Mouse (Mus musculus) urinary bladder, postnatal 25 days (tissue): ENCODE measurements around the gene Hnf1b.

Experiments
- DNase-seq: peaks from one replicate; pipeline ENCODE4 v3.0.0; 2022; ENCODE audit warnings: low spot score

Hnf1b gene

DNA sequence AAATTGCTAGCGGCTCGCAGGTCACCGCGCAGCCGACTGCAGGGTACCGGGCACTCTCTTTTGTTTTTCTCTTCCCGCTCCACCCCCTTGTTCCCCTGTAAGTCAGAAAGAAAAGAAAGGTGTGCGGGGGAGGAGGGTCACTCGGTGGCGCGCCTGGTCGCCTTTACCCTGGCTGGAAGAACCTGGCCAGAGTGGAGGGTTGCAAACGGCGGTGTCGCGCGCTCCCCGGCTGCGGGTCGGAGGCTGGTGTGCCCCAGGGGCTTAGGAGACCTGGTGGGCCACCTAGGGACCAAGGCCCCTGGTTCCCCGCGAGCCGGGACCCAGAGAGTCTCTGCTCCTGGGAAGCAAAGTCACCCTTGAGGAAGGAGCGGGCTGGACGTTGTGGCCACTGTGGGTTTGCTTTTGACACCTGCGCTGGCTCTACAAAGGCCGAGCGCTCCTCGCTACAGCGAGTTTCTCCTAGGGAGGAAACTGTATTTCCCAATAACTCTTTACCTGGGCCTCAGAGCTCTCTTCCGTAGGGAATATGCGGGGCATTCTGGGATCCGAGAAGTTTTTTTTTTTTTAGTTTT is 3.4 kb downstream of the Hnf1b start:
- no peak for DNase-seq

DNA sequence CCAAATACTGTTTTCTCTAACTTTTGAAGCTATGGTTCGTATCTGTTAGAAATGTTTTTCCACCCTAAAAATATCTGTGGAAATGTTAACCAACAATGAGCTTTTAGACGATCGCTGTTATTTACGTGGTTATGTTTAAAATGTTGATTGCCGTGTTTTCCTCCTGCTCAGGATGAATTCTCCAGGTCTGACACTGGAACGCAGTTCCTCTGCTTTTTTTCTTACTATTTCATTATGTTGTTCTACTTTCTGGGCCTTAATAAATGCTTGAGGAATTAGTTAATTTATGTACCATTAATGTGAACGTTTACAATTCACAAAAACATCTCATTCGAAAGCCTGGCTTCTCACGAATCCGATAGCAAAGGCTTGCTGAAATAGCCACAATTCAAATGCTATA is 4.2 kb downstream of the Hnf1b start:
- DNase-seq: no peak

DNA sequence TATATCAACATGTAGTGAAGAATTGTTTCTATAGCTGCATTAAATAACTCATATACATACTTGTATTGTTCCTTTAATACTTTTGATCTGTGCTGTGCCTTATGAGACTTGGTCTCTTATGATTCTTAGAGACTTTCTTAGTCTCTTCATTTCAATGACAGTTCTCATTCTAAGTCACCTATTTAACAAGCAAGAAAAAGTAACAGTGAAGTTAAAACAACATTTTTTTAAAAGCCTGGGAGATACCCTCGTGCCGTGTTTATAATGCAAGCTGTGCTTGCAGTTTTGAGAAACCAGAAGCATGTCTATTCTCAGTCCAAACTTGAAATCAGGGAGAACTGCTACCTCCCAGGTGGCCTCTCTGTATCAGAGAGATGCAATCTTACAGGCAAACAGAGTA is 4.8 kb downstream of the Hnf1b start:
- DNase-seq: no peak

DNA sequence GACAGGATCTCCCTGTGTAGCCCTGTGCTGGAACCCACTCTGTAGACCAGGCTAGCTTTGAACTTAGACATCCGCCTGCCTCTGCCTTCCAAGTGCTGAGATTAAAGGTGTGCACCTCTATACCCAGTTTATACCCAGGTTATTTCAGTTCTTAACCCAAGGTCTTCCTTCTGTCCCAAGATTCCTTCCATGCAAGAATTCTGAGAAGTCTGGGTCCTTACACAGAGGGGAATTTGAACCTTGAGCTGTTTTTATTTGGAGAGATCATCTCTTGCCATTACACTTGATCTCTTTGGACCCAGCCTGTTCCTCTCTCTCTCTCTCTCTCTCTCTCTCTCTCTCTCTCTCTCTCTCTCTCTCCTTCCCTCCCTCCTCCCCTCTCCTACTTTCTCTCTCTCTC is 7.4 kb downstream of the Hnf1b start:
- no peak for DNase-seq

DNA sequence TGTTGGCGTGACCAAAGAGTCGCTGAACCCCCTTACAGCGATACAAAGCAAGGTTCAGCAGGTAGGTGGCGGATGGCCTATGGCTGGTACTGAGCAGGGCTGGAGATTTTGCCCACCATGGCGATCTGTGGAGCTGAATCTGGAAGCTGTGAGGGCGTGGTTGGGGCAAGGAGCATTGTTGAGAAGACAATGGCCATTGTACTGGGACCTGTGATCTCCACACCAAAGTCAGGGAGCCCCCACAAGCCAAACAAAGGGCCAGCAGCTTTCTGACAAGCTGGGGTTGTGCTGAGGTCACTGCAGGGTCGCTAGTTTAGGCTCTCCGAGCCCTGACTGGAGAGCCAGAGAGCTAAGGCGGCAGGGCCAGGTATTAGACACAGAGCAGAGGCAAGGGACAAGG is 15.4 kb downstream of the Hnf1b start:
- no peak for DNase-seq

DNA sequence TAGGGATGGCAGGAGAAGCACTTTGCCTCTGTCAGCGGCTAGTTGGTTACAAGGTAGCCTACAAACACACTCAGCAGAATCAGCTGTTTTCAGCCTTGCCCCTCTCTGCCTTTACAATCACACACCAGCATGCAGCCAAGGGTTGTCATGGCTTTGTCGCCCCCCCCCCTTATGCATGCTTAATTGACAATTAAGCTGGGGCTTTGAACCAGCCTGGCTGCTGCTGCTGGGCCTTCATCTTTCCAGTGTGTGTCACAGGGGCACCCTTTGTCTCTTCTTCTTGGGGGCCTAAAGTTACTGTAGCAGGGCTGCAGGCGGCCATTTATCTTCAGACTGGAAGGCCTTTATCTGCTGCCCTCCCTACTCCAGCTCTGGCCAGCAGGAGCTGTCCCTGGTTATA is 17.7 kb downstream of the Hnf1b start:
- no peak for DNase-seq

DNA sequence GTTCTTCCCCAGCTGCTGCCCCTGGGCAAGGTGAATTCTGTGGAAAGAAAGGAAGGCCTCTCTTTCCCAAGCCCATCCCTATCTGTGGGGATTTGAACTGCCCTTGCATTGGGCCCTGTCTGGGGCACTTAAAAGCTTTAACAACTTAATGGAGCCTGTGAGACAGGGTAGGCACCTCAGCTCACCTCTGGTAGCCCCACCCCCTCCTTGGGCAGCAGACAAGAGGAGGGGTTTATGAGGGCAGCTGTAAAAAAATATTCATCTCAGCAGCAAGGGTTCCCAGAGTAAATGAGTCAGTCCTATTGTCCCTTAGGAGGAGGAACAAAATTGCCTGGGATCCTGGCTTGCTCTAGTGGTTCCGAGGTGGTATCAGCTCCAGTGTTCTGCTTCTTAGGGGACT is 19.3 kb downstream of the Hnf1b start:
- DNase-seq: no peak

DNA sequence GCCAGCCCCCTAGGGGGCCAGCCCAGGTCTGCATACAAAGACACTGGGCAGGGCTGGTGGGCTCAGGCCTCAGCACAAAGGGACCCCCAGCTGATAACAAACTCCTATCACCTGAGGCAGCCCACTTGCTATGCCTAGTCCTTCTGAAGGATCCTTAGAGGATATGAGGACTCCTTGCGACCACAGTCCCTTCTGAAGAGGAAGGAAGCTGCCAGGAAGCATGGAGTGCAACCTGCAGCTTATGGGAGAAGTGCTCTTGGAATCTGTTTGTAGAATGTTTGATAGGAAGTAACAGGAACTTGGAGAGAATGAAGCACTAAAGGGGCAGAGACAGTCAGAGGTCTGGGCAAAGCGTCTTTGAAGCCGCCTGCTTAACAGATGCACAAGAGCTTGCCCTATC is 19.8 kb downstream of the Hnf1b start:
- no peak for DNase-seq

DNA sequence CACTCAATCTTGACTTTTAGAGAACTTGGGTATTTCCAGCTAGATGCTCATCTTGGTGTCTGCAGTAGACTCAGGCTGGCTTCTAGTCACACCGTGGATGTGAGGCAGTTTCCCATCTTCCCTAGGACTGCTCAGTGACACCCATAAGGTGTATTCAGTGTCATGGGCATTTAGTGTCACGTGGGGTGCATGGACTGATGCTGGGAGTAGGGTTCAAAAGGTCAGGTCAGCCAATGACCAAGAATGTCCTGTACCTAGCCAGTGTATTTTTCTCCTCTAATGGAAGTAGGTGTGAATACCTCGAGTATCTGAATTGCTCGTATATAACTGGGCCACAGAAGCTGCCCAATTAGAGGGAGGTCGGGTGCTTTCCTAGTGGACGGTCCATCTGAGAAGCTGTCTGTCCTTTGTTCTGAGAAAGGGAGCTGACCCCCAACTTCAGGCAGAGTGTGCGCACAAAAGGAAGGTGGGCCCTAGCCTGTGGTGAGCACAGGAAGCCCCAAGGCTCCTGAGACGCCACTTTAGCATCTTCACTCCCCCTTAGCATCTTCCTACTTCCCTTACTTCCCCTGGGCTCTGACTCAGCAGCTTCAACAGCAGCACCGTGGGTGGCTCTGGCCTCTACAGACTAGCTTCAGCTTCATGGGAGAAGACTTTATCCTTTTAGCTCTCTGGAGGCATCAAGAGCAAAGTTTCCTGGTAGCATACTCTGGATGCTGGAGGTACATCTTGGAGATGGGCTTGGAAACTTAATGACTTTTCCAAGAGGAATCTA is 22.1 kb downstream of the Hnf1b start:
- DNase-seq: no peak

DNA sequence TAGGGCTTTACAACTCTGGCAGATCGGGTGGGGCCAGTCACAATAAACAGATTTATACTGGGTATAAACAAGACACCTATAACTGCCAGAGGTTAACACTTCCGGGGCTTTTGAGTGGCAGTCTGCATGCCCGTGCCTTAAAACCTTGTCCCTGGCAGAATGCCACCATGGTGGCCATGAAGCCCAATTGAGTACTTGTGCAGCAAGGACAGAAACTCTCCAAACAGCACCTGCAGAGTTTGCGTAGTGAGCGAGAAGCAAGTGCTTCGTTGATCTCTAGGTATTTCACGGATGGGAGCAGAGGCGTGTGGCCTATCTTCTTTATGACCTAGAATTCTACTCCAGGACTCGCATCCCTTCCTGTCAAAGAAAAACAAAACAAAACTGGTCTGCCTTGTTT is 23.6 kb downstream of the Hnf1b start:
- no peak for DNase-seq

DNA sequence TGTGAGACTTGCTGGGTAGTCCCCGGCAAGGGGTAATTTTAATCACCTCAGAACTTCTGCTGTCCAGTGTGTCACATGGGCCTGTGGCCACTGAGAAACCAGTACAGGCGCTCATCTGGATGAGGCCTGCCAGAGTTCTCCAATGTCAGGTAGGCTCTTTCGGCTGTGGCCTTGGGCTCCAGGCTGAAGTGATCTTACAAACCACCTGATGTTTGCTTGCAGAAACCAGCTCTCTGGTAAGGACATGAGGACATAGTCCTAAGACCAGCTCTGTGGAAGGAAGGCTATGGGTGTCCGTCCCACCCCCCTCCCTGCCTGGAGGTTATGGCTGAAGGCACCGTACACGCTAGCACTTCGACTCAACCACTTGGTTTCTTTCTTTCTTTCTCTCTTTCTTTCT is 26.8 kb downstream of the Hnf1b start:
- no peak for DNase-seq

DNA sequence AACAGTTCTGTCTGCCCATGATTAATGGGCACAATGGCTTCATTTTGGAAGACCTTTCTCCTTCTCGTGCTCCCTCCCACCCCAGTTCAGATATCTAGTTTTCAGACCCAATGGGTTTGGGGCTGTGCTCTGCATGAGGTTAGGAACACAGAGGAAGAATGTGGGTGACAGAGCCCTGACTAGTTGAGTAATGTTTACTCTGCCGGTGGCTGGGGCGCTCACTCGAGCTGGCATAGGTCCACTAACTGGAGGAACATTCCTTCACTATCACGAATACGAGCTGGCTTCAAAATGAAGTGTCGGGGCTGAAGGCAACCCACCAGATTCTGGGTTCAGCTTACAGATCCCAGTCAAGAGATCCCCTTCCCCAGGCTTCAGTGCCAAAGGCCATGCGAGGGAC is 27.9 kb downstream of the Hnf1b start:
- DNase-seq: peak; percentile 42

DNA sequence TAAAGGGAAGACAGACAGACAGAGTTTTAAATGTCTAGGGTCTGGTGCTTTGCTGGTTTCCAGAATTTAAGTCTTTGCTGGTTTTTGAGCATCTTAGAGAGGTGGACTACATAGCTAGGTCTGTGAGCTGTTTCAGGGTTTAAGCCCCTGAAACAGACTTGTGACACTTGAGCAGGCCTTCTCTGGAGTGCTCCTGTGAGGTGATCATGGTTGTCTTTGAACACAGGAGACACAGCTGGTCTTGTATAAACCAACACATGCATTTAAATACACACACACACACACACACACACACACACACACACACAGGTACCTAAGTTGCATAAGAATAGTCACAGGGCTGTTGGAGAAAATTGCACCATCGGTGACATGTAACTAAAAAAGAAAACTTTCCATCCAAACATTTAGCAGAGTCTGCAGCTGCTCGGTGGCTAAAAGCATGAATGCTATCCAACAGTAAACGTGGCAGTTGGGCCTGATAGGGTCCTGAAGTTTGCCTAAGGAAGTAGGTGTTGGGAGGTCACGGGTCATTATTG is 28.6 kb downstream of the Hnf1b start:
- no peak for DNase-seq

DNA sequence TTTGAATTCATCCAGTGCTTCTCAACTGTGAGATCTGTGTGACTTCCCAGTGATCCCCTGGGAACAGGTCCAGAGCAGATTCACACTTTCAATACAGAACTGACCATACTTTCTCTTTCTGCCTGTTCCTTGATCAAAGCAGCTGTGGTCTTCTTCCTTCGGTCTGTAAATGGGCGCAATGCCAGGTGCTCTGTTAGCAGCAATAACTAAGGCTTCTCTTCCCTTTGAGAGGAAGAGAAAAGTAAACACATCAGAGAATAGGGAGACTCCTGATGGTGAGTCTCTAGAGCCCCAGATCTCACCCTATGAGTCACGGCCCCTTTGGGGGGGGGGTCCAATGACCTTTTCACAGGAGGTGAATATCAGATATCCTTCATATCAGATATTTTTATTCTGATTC is 29.3 kb downstream of the Hnf1b start:
- no peak for DNase-seq

DNA sequence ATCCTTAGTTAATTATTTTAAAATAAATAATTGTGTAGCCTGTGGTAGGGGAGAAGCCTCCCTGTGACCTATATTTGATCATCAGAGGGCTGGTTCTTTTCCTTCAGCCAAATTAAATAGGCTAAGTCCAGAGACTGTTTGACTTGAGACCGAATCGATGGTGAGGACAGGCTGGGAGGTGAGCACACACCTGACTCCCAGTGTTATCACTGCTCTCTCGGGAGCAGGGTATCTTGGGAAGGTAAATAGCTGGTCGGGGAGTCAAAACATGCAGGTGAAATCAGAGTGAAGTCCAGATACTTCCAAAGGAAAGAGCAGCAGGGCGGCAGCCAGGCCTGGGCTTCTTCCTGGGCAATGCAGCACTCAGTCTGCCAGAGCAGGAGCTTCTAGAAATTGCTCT is 31.6 kb downstream of the Hnf1b start:
- DNase-seq: no peak

DNA sequence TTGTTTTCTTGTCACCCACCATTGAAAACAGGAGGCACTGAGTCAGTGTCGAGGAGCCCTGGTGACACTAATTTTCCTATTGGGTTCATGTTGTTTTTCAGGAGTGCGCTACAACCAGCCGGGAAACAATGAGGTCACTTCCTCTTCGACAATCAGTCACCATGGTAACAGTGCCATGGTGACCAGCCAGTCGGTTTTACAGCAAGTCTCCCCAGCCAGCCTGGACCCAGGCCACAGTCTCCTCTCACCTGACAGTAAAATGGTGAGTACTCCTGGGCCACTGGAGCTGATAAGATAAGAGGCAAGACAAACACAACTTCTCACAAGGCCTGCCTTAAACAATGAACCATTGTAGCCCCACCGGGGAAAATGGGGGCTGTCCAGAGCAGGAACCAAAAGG is 32.7 kb downstream of the Hnf1b start:
- no peak for DNase-seq

DNA sequence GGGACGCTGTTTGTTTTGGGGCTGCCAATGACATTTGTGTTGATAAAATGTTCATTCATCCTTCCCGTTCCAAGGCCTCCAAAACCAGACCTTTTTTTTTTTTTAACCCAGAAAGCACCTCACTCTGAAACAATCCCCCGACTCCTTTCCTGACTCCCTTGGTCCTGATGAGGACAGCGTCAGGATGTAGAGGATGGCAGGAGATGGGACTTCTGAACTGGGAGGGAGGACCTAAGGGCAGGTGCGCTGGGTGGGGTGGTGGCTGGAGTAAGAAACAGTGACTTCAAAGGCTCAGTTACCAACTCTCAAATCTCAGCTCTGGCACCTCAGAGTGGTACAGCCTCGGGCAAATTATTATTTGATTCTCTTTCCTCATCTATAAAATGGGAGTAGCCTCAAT is 33.2 kb downstream of the Hnf1b start:
- DNase-seq: no peak

DNA sequence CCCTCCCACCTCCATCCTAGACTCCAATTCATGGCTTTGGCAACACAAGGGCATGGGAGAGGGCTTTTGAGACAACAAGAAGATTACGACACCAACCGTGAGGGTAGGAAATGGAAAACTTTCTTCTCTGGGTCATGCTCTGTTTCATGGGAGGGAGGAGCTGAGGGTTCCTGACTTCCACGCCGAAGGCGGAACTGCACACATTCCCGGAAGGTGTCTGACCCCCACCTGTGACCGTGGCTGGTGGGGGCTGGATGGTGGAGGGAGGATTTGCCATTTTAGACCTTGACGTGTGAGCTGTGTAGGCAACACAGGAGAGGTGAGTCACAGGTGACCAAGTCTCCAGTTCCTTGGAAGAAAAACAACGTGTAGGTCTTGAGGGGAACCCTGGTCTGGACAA is 33.9 kb downstream of the Hnf1b start:
- DNase-seq: no peak

DNA sequence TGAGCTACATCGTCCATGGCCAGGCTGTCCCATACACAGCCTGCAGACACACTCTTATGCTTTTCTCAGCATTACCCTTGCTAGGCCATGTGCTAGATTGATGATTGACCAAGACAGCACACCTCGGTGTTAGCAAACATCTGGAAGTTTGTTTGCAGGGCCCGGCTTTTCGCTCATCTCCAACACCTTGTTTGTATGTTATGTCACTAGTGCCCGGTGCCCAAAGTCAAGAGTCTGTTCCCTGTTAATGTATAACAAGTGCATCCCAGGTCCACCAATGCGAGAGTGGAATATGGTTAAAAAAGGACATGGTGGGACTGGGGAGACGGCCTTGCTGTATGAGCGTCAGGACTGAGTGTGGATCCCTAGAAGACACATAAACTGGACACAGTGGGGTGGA is 35.3 kb downstream of the Hnf1b start:
- no peak for DNase-seq

DNA sequence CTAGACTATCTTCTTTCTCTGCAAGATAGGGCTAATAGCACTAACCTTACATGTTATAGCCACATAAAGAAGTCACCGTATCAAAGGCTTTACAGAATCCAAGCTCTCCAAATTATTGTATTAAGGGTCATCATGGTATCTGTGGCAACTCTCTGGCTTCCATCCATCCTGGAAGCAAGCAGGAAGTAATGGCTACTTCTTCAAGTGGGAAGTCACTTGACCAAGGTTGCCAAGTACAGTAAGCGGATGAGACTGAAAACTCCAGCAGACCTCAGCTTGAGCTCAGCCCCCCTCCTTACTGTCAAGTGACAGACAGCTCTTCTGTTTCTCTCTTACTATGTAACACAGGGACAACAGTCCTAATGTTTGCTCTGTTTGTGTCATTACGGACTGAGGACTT is 36.9 kb downstream of the Hnf1b start:
- no peak for DNase-seq

DNA sequence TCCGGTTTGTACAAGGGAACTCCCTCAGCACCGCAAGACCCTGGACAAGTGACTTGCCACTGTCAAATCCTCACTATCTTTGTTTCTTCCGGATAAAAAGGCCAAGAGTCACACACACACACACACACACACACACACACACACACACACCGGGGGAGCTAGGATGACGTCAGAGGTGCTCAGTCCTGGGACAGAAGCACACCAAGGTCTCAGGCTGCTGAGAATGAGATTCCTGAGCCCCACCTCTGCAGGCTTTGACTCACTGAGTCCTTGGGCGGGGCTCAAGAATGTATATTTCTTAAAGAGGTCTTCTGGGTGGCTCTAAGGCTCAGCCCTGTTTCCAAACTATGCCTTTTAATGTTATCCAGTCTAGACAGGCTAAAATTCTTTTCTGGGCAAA is 41.5 kb downstream of the Hnf1b start:
- no peak for DNase-seq

DNA sequence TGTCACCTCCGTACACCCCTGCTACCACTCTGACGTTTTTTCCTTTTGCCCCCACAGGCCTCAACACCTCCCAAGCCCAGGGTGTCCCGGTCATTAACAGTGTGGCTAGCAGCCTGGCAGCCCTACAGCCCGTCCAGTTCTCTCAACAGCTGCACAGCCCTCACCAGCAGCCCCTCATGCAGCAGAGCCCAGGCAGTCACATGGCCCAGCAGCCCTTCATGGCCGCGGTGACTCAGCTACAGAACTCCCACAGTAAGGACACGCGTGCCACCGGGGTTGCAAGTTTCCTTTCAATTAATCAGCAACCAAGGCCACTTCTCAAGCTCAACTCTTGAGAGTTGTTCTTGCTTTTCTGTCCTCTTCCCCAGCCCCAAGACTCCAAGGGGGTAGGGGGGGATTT is 43.5 kb downstream of the Hnf1b start:
- no peak for DNase-seq

DNA sequence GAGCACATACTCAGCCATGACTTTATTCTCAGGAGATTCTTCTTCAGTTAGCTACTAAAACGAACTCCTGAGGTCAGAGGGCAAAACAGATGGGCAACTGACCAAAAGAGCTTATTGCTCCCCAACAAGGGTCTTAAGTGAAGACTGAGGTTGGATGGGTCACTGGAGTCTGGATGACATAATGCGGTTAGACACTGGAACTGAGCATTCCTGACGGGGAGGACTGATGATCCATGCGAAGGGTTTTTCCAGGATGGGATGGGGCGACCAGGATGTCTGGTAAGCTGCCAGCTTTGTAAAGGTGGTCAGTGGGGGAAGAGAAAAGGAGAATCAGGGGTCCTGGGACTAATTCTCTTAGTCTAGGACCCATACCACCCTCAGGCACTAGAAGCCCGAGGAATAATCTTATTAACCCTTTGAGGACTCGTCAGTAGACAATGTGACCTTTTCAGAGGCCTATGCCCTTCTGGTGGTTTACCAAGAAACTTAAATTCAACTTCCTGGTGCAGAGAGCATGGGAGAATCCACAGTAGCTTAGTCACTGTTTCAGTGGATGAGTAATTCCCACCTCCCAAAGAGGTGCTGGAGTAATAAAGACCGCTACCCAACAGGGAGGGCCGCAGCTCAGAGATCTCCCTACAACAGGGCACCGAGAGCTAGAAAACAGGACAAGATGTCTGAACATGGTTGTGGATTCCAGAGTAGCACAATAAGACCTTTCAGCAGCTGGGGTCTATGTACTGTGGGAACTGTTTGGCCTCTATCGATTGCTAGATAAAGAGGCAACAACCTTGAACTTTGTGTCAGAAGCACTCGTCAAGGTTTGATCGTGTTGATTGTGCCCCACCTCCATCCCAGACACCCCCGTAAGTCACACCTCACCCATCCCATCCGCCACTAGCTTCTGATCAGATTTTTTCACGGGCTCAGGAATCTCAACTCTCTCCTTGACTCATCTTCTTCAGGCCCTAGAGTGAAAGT is 46.9 kb downstream of the Hnf1b start:
- DNase-seq: no peak
